Mouse (Mus musculus): ENCODE results near the gene Ppt2. TPM values are rescaled to one million over a fixed set of nuclear protein-coding genes. Genes with fewer than 3 reads are reported as not detected.

Gene Ppt2
- total RNA-seq, 2 experiments from 2014 or later, result 46.8 to 55.8 TPM

- H3K4me3 ChIP-seq, result peak overlapping the region; percentile 84
- H3K27ac ChIP-seq, result peak overlapping the region; percentile 99
- peak; percentile 84 to 89 for DNase-seq (ENCODE audit: low spot score in 2 of 2)
- TF ChIP-seq CTCF (conservative IDR thresholded peaks at IDR 0.05), result no peak
Observed at GRCm38 (mm10) chr17:34591994-34592375, 36.3 kb downstream of the Ppt2 start.

GRCm38 (mm10) chr17:34591029-34591993 is 37.0 kb downstream of the Ppt2 start, which contains the start of gene Pbx2:
Pbx2 (plus strand) TSS chr17:34591266.
- Histone ChIP-seq H3K4me3 (peak within 1 kb of the TSS; percentile 84), H3K27ac (peak within 1 kb of the TSS; percentile 99)
- no peak for TF ChIP-seq CTCF (conservative IDR thresholded peaks at IDR 0.05)
- DNase-seq (ENCODE audit: low spot score in 2 of 2), result no peak

- no peak for DNase-seq (ENCODE audit: low spot score in 2 of 2)
- H3K4me3 ChIP-seq, result no peak overlapping the region; the same call in 1 of the 2 replicates
- TF ChIP-seq CTCF (conservative IDR thresholded peaks at IDR 0.05), result no peak
- H3K27ac ChIP-seq, result peak overlapping the region; percentile 99
Observed at GRCm38 (mm10) chr17:34590154-34590987, 37.9 kb downstream of the Ppt2 start.

GRCm38 (mm10) chr17:34589681-34590101 is 38.6 kb downstream of the Ppt2 start, which contains the start of gene Gpsm3:
Gpsm3 (plus strand) TSS chr17:34589806.
- Histone ChIP-seq H3K27ac (peak within 1 kb of the TSS; percentile 64), H3K4me3 (no peak within 1 kb of the TSS; the same call in 1 of the 2 replicates)
- DNase-seq (ENCODE audit: low spot score in 2 of 2), result no peak

GRCm38 (mm10) chr17:34589206-34589605 is 39.1 kb downstream of the Ppt2 start:
- Histone ChIP-seq H3K27ac (peak overlapping the region; percentile 64; the same call in 1 of the 2 replicates), H3K4me3 (no peak overlapping the region)
- no peak for DNase-seq (ENCODE audit: low spot score in 2 of 2)
- no peak for TF ChIP-seq CTCF (conservative IDR thresholded peaks at IDR 0.05)

More at GRCm38 (mm10) chr17:34589681-34590101, 38.6 kb downstream of the Ppt2 start, which contains the start of gene Gpsm3:
- TF ChIP-seq CTCF (conservative IDR thresholded peaks at IDR 0.05), result no peak

GRCm38 (mm10) chr17:34588767-34589166 is 39.5 kb downstream of the Ppt2 start:
- TF ChIP-seq CTCF (conservative IDR thresholded peaks at IDR 0.05), result no peak
- no peak overlapping the region for H3K27ac ChIP-seq
- no peak overlapping the region for H3K4me3 ChIP-seq
- DNase-seq (ENCODE audit: low spot score in 2 of 2), result no peak

- TF ChIP-seq CTCF (conservative IDR thresholded peaks at IDR 0.05), result no peak
- peak overlapping the region; percentile 97 for H3K27ac ChIP-seq
- DNase-seq (ENCODE audit: low spot score in 2 of 2), result no peak
- H3K4me3 ChIP-seq, result peak overlapping the region; percentile 93
Observed at GRCm38 (mm10) chr17:34587814-34588213, 40.5 kb downstream of the Ppt2 start.

GRCm38 (mm10) chr17:34587423-34587811 is 40.9 kb downstream of the Ppt2 start:
- TF ChIP-seq CTCF (conservative IDR thresholded peaks at IDR 0.05), result no peak
- peak overlapping the region; percentile 93 for H3K4me3 ChIP-seq
- H3K27ac ChIP-seq, result peak overlapping the region; percentile 97
- peak; percentile 96 to 99 for DNase-seq (ENCODE audit: low spot score in 2 of 2)

GRCm38 (mm10) chr17:34586796-34587422 is 41.4 kb downstream of the Ppt2 start:
- no peak for TF ChIP-seq CTCF (conservative IDR thresholded peaks at IDR 0.05)
- H3K4me3 ChIP-seq, result peak overlapping the region; percentile 93
- H3K27ac ChIP-seq, result peak overlapping the region; percentile 97
- DNase-seq (ENCODE audit: low spot score in 2 of 2), result peak; percentile 84 to 88

GRCm38 (mm10) chr17:34585877-34586771 is 42.2 kb downstream of the Ppt2 start:
- Histone ChIP-seq H3K27ac (peak overlapping the region; percentile 97), H3K4me3 (peak overlapping the region; percentile 93)
- no peak for TF ChIP-seq CTCF (conservative IDR thresholded peaks at IDR 0.05)
- no peak for DNase-seq (ENCODE audit: low spot score in 2 of 2)

GRCm38 (mm10) chr17:34585121-34585520 is 43.2 kb downstream of the Ppt2 start:
- TF ChIP-seq CTCF (conservative IDR thresholded peaks at IDR 0.05), result no peak
- no peak for DNase-seq (ENCODE audit: low spot score in 2 of 2)
- peak overlapping the region; percentile 97; the same call in 1 of the 2 replicates for H3K27ac ChIP-seq
- no peak overlapping the region for H3K4me3 ChIP-seq

All from layer of hippocampus, adult 2 months (tissue).